Mouse (Mus musculus) heart, postnatal 14 days (tissue): ENCODE measurements around the gene Emc7. TPM values are rescaled to one million over a fixed set of nuclear protein-coding genes. Genes with fewer than 3 reads are reported as not detected.
A peak's percentile ranks its signal among the peaks of the same experiment; 100 is the strongest.

ENCODE experiments used
- DNase-seq, 2 experiments: peaks; one replicate each; pipeline ENCODE4 v3.0.0; 2021 to 2022
- intact Hi-C: fragments of 180-260 bp; cut with DNase I; formaldehyde crosslinking; loops from one replicate; pipeline ENCODE4 v1.15.1; 2025
- total RNA-seq, 2 experiments: library from RNA; stranded (reverse); gene quantifications; 2 replicates each; pipeline ENCODE4 v1.2.3; 2021

The Emc7 gene
- total RNA-seq, 2 experiments from 2014 or later, result 15.2 to 15.5 TPM

DNA sequence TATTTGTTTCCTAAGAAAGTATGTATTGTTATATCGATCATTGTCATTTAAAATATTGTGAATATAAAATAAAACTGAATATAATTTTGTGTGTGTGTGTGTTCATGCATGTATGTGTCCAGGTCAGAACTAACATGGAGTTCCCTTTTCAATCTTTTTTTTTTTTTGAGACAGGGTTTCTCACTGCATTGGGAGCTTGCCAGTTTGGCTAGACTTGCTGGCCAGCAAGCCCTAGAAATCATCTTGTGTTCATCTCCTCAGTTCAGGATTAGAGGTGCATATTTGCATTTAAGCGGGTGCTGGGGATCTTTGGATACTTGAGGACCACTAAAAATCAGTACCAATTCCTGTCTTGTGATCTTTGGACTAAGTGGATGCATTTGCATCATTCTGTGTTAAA is 17.3 kb downstream of the Emc7 start:
- intact Hi-C loops, result no loop called here
- DNase-seq, result no peak

- intact Hi-C loops, result no loop called here
Observed at GRCm38 (mm10) chr2:112474997-112475724, 20.4 kb downstream of the Emc7 start.

GRCm38 (mm10) chr2:112476554-112476953 is 21.8 kb downstream of the Emc7 start:
- no peak for DNase-seq
- intact Hi-C loops, result no loop called here

More at GRCm38 (mm10) chr2:112474997-112475724, 20.4 kb downstream of the Emc7 start:
- no peak for DNase-seq

DNA sequence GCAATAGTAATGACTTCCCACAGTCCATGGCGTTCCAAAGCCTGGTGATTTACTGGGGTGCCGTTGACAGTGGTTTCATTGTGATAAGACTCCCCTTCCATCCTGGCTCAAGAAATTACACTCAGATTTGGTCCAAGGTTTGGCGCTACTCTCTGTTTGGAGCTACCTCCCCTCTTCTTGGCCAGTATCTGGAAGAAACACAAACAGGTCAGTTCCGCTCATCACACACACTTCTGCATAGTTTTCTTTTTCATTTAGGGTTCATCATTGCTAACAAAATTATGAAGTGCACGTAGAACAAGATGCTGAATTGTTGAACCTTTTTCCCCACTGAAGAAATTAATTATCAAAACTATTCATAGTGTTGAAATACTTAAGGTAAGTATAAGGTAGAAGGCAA is 25.9 kb downstream of the Emc7 start, which contains the start of gene Chrm5:
Gene Chrm5, minus strand, starts transcription at position 101 of the 400 bp plus-strand sequence.
- intact Hi-C loops, result loop anchor here (2.0 to 10.0 kb wide), 3 partner anchors 102 to 283 kb away; partner anchors contain the start of genes Gm21985, Katnbl1, Nop10 and Slc12a6
- DNase-seq, result no peak

- DNase-seq, result peak in 1 of 2 experiments; percentile 32
- intact Hi-C loops, result loop anchor here (2.0 to 10.0 kb wide), 3 partner anchors 103 to 284 kb away; partner anchors contain the start of genes Gm21985, Katnbl1, Nop10 and Slc12a6
Observed at GRCm38 (mm10) chr2:112481564-112481963, 26.8 kb downstream of the Emc7 start.

- intact Hi-C loops, result loop anchor here (5.0 to 10.0 kb wide), 2 partner anchors 218 to 285 kb away; partner anchors contain the start of genes Gm21985, Nop10 and Slc12a6
- no peak for DNase-seq
Observed at GRCm38 (mm10) chr2:112482533-112483333, 27.9 kb downstream of the Emc7 start.

- intact Hi-C loops, result loop anchor here (5.0 to 10.0 kb wide), 2 partner anchors 218 to 286 kb away; partner anchors contain the start of genes Gm21985, Nop10 and Slc12a6
Observed at GRCm38 (mm10) chr2:112483334-112483651, 28.5 kb downstream of the Emc7 start.

DNA sequence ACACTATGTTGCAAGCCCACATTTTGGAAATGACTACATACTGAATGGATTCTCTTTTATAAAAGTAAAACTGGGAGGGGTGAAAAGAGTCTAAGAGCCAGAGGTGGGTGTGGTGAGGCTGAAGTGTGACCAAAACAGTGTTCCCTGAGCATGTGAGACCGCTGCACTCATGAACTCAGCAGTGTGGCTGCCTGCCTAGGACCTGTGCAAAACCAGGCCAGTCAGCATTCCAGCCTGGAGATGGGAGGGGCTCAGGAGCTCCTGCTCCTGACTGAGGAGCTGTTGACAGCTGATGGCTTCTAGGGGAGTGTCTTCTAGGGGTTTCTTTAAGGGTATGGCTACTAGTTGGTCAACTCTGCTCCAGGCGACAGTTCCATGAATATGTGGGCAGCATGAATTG is 30.1 kb downstream of the Emc7 start:
- DNase-seq, result peak; percentile 19 to 48
- intact Hi-C loops, result loop anchor here (5.0 to 10.0 kb wide), 2 partner anchors 220 to 288 kb away; partner anchors contain the start of genes Gm21985, Nop10 and Slc12a6

More at GRCm38 (mm10) chr2:112483334-112483651, 28.5 kb downstream of the Emc7 start:
- no peak for DNase-seq

DNA sequence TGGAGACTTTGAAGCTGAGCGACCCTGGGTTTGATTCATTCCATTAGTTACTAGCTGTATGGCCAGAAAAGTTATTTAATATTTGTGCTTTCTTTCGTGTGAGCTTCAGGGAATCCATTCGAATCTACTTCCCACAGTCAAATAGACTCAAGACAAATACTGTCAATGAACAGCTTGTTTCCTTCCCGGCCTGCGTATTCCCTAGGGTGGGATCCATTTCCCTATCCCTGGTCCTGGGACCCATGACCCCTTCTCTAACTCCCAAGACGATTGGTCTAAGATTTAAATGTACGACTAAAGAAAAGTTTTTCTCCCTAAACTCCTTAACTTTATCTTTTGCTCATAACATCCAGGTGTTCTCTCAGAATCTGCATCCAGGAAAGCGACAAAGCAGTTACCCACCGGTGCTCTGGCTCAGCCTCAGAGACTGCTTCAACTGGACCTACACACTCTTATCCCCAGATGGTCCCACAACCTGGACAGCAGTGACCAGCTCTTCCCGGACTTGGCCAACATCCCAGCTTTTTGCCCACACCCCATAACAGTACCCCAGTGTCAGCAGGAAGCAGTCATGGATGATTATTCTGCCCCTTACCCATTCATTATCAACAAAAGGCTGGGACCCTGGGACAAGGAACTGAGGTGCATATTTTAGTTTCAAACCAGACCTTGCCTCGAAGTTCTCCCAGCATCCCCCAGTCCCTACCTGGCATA is 35.8 kb downstream of the Emc7 start:
- intact Hi-C loops, result no loop called here
- DNase-seq, result no peak

DNA sequence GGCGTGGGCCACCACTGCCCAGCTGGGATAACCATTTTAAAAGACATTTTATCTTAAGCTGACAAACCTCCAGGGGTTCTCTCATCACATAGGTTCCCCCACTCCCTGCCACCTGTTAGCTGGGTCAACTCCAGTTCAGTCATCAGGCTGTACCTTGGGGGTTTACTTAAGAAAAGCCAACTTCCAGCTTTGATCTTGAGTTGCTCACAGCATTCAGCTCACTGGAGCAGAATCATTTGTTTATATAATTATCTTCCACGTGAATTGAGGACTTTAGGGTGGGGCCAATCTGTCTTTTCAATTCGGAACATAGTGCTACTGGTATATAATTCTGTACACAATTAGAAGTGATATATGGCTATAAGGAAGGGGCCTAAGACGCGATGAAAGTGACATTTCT is 36.8 kb downstream of the Emc7 start:
- intact Hi-C loops, result no loop called here
- no peak for DNase-seq

- DNase-seq, result peak in 1 of 2 experiments; percentile 14
- intact Hi-C loops, result no loop called here
Observed at GRCm38 (mm10) chr2:112492431-112492855, 37.6 kb downstream of the Emc7 start.

GRCm38 (mm10) chr2:112492856-112493538 is 38.2 kb downstream of the Emc7 start, which contains the start of gene Aven:
Gene Aven, plus strand, starts transcription at chr2:112492964.
- intact Hi-C loops, result no loop called here
- peak; percentile 89 to 92 for DNase-seq

DNA sequence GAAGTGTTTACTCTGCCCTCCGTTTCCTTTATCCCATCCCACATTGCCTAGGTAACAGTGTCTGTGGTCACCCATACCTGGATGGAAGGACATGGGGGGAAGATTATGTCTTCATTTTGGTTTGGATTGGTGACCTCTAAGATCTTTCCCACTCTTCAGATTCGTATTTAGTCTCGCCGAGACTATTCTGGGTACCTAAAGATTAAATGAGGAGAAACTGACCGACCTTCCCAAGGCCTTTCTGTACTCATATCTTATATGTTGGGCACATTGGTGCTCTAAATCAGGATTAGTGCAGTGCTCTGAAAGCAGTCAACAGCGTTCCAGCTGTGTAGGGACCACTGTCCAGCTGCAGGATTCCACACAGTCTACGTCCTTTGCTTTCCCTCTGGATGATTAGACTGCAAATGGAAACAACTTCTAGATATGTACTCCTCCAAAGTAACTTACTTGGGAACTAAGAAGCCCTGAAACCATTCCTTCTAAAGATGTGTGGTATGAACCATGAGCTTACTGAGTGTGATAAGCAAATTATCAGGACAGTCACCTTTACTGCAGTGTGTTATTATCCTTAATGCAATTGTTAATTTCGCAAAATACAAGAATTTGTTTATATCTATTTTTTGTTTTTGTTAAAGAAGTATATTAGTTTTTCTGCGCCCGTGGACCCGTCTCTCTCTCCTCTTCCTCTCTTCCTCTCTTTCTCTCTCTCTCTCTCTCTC is 38.9 kb downstream of the Emc7 start:
- intact Hi-C loops, result no loop called here
- no peak for DNase-seq

- intact Hi-C loops, result no loop called here
- DNase-seq, result no peak
Observed at GRCm38 (mm10) chr2:112497851-112498250, 43.1 kb downstream of the Emc7 start.

- intact Hi-C loops, result loop anchor here (2.0 to 10.0 kb wide), 3 partner anchors 114 to 731 kb away; no protein-coding TSS in a partner anchor
- DNase-seq, result peak; percentile 74 to 82
Observed at GRCm38 (mm10) chr2:112501209-112501608, 46.4 kb downstream of the Emc7 start.

GRCm38 (mm10) chr2:112503978-112504377 is 49.2 kb downstream of the Emc7 start:
- intact Hi-C loops, result loop anchor here (5.0 to 10.0 kb wide), 2 partner anchors 111 to 728 kb away; no protein-coding TSS in a partner anchor
- DNase-seq, result no peak

GRCm38 (mm10) chr2:112506841-112507435 is 52.1 kb downstream of the Emc7 start:
- intact Hi-C loops, result loop anchor here (10.0 kb wide), 1 partner anchor 108 kb away; no protein-coding TSS in a partner anchor
- DNase-seq, result no peak

GRCm38 (mm10) chr2:112507444-112507843 is 52.6 kb downstream of the Emc7 start:
- intact Hi-C loops, result loop anchor here (10.0 kb wide), 1 partner anchor 107 kb away; no protein-coding TSS in a partner anchor
- no peak for DNase-seq
